Mouse (Mus musculus) embryo, embryonic 9.5 days (tissue): ENCODE results near the gene Icam1.
A peak's percentile ranks its signal among the peaks of the same experiment; 100 is the strongest.
"Not testable (repeated sequence)": the region's sequence is repeated elsewhere in the genome, so short reads cannot be mapped to it uniquely, and the experiment has no call there.

ENCODE experiments used
- DNase-seq: peaks from one replicate; pipeline ENCODE4 v3.0.0-alpha.2; 2017; ENCODE audit errors: extremely low spot score

The Icam1 gene

DNA sequence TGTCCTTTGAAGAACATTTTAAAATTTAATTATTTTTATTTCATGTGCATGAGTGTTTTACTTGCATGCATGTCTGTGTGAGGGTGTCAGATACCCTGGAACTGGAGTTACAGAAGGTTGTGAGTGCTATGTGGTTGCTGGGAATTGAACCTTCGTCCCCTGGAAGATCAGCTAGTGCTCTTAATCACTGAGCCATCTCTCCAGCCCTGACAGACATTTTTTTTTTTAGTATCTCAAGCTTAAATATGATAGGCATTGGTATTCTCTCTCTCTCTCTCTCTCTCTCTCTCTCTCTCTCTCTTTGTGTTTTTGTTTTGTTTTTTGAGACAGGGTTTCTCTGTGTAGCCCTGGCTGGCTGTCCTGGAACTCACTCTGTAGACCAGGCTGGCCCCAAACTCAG lies 29.0 kb downstream of the Icam1 start:
- DNase-seq: not testable (repeated sequence)

DNA sequence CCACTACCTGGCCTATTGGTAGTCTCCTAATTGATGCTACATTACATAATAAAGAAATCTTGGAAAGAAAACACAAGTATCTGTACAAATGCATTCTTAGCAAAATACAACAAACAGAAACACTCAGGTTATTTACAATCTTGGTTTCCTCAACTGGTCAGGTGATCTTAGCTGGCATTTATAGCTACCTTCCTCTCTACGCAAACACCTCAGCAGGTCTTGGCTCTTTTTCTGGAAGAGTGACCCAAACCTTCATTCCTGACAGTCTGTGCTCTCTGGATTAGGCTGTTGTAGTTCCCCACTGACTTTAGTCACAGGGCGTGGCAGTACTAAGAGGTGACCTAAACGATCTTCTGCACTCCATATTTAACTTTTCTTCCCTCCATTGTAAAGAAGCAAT lies 29.4 kb downstream of the Icam1 start:
- no peak for DNase-seq

GRCm38 (mm10) chr9:21051578-21051977 lies 35.8 kb downstream of the Icam1 start:
- no peak for DNase-seq

GRCm38 (mm10) chr9:21062928-21063327 lies 47.1 kb downstream of the Icam1 start:
- no peak for DNase-seq

- no peak for DNase-seq
These were observed 51.4 kb downstream of the Icam1 start, which contains the start of gene Zglp1 for GRCm38 (mm10) chr9:21067006-21067684. TSS of gene Zglp1 (minus strand) at chr9:21067093.

- DNase-seq: no peak
These were observed 56.9 kb downstream of the Icam1 start for GRCm38 (mm10) chr9:21072641-21073040.

GRCm38 (mm10) chr9:21073044-21073840 lies 57.5 kb downstream of the Icam1 start, which contains the start of the genes Gm49373 and Fdx1l:
TSS of gene Gm49373 (minus strand) at chr9:21073096.
TSS of gene Fdx1l (minus strand) at chr9:21073614.
- peak; percentile 91 for DNase-seq

- DNase-seq: no peak
These were observed 58.4 kb downstream of the Icam1 start for GRCm38 (mm10) chr9:21074173-21074572.

DNA sequence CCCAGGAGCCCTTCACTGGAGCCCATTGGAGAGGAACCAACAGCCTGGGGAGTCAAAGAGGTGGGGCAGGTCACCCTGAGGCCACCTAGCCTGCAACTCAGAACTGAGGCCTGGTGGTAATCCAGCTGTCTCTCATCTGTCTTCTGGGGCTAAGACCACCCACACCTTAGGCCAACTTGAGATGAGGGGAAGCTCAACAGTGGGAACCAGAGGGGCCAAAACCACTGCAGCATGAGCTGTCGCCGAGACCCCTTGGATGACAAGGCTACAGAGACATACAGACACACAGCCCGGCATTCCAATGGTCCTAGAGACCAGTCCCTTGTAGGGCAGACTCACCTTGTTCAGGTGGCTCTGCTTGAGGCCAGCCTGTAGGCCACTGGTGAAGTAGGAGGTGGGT lies 59.8 kb downstream of the Icam1 start:
- DNase-seq: no peak
